Mouse (Mus musculus) kidney, embryonic 16.5 days (tissue): Measurements from ENCODE around the gene Cox8a. TPM values are rescaled to one million over a fixed set of nuclear protein-coding genes. Genes with fewer than 3 reads are reported as not detected.
A peak's percentile ranks its signal among the peaks of the same experiment; 100 is the strongest.

ENCODE experiments used
- ATAC-seq: fragments of 200-750 bp; cut with Nextera tagmentation; 2 replicates; pipeline ENCODE4 v1.8.0; 2017; ENCODE audit warnings: moderate TSS enrichment; ENCODE audit not compliant: low FRiP score, low TSS enrichment
- H3K27ac ChIP-seq: fragments of 300-500 bp; sonication (generic); 2 replicates; pipeline ENCODE4 v1.5.1; 2014; ENCODE audit warnings: low read length
- H3K27me3 ChIP-seq: fragments of 300-500 bp; sonication (generic); 2 replicates; pipeline ENCODE4 v1.6.1; 2014; ENCODE audit warnings: low read length, control low read depth, mixed read lengths; ENCODE audit not compliant: insufficient read depth
- H3K36me3 ChIP-seq: fragments of 300-500 bp; sonication (generic); 2 replicates; pipeline ENCODE4 v1.6.1; 2014; ENCODE audit warnings: low read length, control low read depth, mixed read lengths; ENCODE audit not compliant: insufficient read depth
- H3K4me1 ChIP-seq: fragments of 300-500 bp; sonication (generic); 2 replicates; pipeline ENCODE4 v1.6.1; 2014; ENCODE audit warnings: low read length, control low read depth, mixed read lengths; ENCODE audit not compliant: insufficient read depth
- H3K4me2 ChIP-seq: fragments of 300-500 bp; sonication (generic); replicated peaks from 2 replicates; pipeline ENCODE4 v1.6.1; 2014; ENCODE audit warnings: low read depth, low read length
- H3K4me3 ChIP-seq: fragments of 300-500 bp; sonication (generic); 2 replicates; pipeline ENCODE4 v1.5.1; 2014; ENCODE audit warnings: mild to moderate bottlenecking, low read length
- H3K9ac ChIP-seq: fragments of 300-500 bp; sonication (generic); replicated peaks from 2 replicates; pipeline ENCODE4 v1.6.1; 2014; ENCODE audit warnings: low read length
- H3K9me3 ChIP-seq: fragments of 300-500 bp; sonication (generic); 2 replicates; pipeline ENCODE4 v1.6.1; 2016; ENCODE audit warnings: low read length, control low read depth
- WGBS: fragments of 180-500 bp; shearing (Covaris S2); extraction: QIAGEN DNeasy Blood & Tissue Kit; methylation state at CpG from one replicate; pipeline ENCODE4 v1.1.7; 2014; 5-methylcytosine and 5-hydroxymethylcytosine counted together
- polyA plus RNA-seq: library from polyadenylated mRNA; unstranded; fragments of >200 nt; fragmentation: Nextera tagmentation; extraction: Ambion mirVana; gene quantifications from 2 replicates; pipeline ENCODE4 v1.2.1, GENCODE M21; 2015

The Cox8a gene
- polyA plus RNA-seq, 1 experiment from 2014 or later = 1,116 TPM

DNA sequence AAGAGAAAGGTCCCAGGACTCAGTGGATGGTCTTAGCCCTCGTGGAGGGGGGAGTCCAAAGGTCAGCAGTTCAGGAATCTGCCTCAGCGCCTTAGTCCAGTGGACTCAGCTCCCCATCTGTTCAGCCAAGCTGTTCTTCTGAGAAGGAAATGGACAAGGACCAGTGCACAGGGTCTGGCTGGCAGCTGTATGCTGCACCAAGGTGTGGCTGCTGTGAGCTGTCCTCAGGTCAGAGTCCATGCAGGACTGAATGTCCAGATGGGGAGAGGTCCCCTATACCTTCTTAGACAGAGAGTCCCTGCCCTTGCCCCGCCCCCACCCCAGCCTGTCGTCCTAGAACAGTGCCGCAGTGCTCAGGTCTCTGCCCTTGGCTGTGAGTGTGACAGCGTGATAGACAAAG, 25.8 kb downstream of the Cox8a start:
- ATAC-seq = peak; percentile 86
- H3K36me3 ChIP-seq = no peaks in the 10 kb centered on the region
- no peaks in the 10 kb centered on the region for H3K9me3 ChIP-seq
- WGBS = 38% methylated on average over 6 of the region's 6 CpGs
- peak overlapping the region; percentile 85 for H3K27ac ChIP-seq
- no peaks in the 10 kb centered on the region; the same call in 1 of the 2 replicates for H3K27me3 ChIP-seq
- H3K4me1 ChIP-seq = peaks cover 46% of the 10 kb centered on the region
- H3K9ac ChIP-seq = no peak overlapping the region
- no peak overlapping the region for H3K4me3 ChIP-seq
- no peak overlapping the region for H3K4me2 ChIP-seq

- H3K4me1 ChIP-seq = peaks cover 47% of the 10 kb centered on the region
- no peaks in the 10 kb centered on the region for H3K36me3 ChIP-seq
- WGBS = 47% methylated on average over 5 of the region's 5 CpGs
- H3K4me3 ChIP-seq = no peak overlapping the region
- H3K4me2 ChIP-seq = no peak overlapping the region
- peak overlapping the region; percentile 69 for H3K27ac ChIP-seq
- no peaks in the 10 kb centered on the region; the same call in 1 of the 2 replicates for H3K27me3 ChIP-seq
- H3K9ac ChIP-seq = no peak overlapping the region
- H3K9me3 ChIP-seq = no peaks in the 10 kb centered on the region
- ATAC-seq = no peak
These were observed 26.4 kb downstream of the Cox8a start for GRCm38 (mm10) chr19:7190986-7191385.

DNA sequence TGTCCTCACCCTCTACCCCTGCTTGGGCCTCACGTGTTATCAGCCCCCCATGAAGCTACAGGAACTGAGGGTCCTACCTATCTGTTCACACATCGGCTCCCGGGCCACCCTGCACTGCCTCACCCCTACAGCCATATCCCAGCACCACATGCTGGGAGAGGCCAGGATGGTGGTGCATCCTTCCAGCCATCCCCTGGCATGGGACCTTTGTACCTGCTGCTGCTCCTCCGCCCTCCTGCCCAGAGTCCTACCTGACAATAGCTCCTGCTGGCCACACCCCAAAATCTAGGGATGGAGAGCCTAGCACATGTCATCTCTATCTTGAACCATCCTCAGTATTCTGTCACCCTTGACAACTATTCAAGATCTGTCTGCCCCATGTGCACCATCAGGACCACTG, 28.4 kb downstream of the Cox8a start:
- WGBS = 87% methylated on average over 4 of the region's 4 CpGs
- no peak for ATAC-seq

GRCm38 (mm10) chr19:7187157-7187556, 30.3 kb downstream of the Cox8a start:
- no peak overlapping the region for H3K9ac ChIP-seq
- H3K4me1 ChIP-seq = peaks cover 55% of the 10 kb centered on the region

More for the DNA sequence above, 28.4 kb downstream of the Cox8a start:
- Histone ChIP-seq H3K27me3 (peaks cover 2% of the 10 kb centered on the region; the same call in 1 of the 2 replicates), H3K4me1 (peaks cover 55% of the 10 kb centered on the region), H3K27ac (no peak overlapping the region), H3K9me3 (no peaks in the 10 kb centered on the region), H3K36me3 (no peaks in the 10 kb centered on the region), H3K9ac (no peak overlapping the region), H3K4me3 (no peak overlapping the region), H3K4me2 (no peak overlapping the region)

DNA sequence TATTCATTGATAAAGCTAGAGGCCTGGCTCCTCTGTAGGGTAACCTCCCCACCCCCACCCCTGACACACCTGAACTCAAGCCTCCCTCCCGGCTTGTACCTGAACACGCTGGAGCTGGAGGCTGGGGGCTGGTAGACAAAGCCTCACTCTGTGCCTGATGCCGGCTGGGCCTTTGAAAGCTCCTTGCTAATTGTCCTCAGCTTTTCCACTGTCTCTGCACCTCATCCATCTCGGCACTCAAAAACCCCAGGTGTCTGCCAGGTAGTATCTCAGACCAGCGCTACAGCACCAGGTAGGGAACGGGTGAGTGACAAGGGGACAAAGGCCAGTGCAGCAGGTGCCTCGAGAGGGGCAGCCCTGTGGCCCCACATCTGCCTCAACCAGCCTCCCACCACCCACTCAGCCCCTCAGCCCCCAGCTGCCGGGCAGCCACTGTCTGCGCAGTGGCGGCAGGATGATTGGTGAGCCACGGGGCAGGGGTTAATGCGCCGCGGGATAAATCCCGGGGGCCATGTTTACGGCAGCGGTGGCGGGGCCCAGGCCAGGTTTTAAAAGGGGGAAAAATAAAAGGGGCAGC, 31.6 kb downstream of the Cox8a start:
- H3K9me3 ChIP-seq = no peaks in the 10 kb centered on the region
- peaks cover 15% of the 10 kb centered on the region; the same call in 1 of the 2 replicates for H3K27me3 ChIP-seq
- no peak for ATAC-seq
- H3K4me2 ChIP-seq = 0 out of 2 replicates have a peak overlapping the region, but pooled peaks have one; percentile 8
- H3K27ac ChIP-seq = no peak overlapping the region
- 6% methylated on average over 17 of the region's 18 CpGs for WGBS
- H3K4me1 ChIP-seq = peaks cover 50% of the 10 kb centered on the region
- H3K36me3 ChIP-seq = no peaks in the 10 kb centered on the region
- H3K4me3 ChIP-seq = no peak overlapping the region
- peak overlapping the region; percentile 29; the same call in 1 of the 2 replicates for H3K9ac ChIP-seq

More at GRCm38 (mm10) chr19:7187157-7187556, 30.3 kb downstream of the Cox8a start:
- Histone ChIP-seq H3K4me3 (no peak overlapping the region), H3K9me3 (no peaks in the 10 kb centered on the region), H3K27ac (no peak overlapping the region), H3K4me2 (no peak overlapping the region), H3K36me3 (no peaks in the 10 kb centered on the region), H3K27me3 (peaks cover 13% of the 10 kb centered on the region; the same call in 1 of the 2 replicates)
- no peak for ATAC-seq
- WGBS = 75% methylated on average over 5 of the region's 5 CpGs

DNA sequence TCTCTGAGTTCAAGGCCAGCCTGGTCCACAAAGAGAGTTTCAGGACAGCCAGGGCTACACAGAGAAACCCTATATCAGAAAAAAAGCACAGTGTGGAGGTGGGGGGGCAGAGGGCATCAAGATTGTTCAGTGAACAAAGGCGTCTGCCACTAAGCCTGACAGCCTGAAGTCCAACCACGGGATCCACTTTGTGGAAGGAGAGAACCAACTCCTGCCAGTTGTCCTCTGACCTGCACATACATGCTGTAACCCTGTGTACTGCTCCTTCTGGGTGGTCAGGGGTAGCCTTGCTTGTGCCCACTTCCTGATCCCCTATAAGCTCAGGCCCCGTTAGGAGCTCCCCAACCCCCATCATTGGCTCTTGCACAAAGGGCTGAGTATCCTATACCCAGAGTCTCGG, 32.4 kb downstream of the Cox8a start:
- 57% methylated on average over 4 of the region's 4 CpGs for WGBS
- Histone ChIP-seq H3K4me3 (no peak overlapping the region), H3K27ac (no peak overlapping the region), H3K9me3 (no peaks in the 10 kb centered on the region), H3K9ac (no peak overlapping the region), H3K27me3 (peaks cover 22% of the 10 kb centered on the region; the same call in 1 of the 2 replicates), H3K4me2 (no peak overlapping the region), H3K36me3 (no peaks in the 10 kb centered on the region), H3K4me1 (peaks cover 54% of the 10 kb centered on the region)
- ATAC-seq = no peak

GRCm38 (mm10) chr19:7183419-7183818, 34.0 kb downstream of the Cox8a start:
- Histone ChIP-seq H3K27ac (no peak overlapping the region), H3K4me2 (no peak overlapping the region), H3K4me3 (no peak overlapping the region), H3K9me3 (no peaks in the 10 kb centered on the region), H3K27me3 (peaks cover 22% of the 10 kb centered on the region; the same call in 1 of the 2 replicates), H3K4me1 (peaks cover 65% of the 10 kb centered on the region), H3K9ac (0 out of 2 replicates have a peak overlapping the region, but pooled peaks have one; percentile 13), H3K36me3 (no peaks in the 10 kb centered on the region)
- ATAC-seq = no peak
- 64% methylated on average over 11 of the region's 11 CpGs for WGBS

- Histone ChIP-seq H3K4me2 (peak overlapping the region; percentile 36), H3K9ac (peak overlapping the region; percentile 48), H3K4me1 (peaks cover 67% of the 10 kb centered on the region), H3K4me3 (peak overlapping the region; percentile 18; the same call in 1 of the 2 replicates), H3K9me3 (no peaks in the 10 kb centered on the region), H3K27me3 (peaks cover 22% of the 10 kb centered on the region; the same call in 1 of the 2 replicates), H3K27ac (peak overlapping the region; percentile 57), H3K36me3 (no peaks in the 10 kb centered on the region)
- 8% methylated on average over 23 of the region's 23 CpGs for WGBS
- ATAC-seq = peak; percentile 58
These were observed 35.0 kb downstream of the Cox8a start for GRCm38 (mm10) chr19:7182273-7182949.

GRCm38 (mm10) chr19:7181496-7181895, 35.9 kb downstream of the Cox8a start:
- 72% methylated on average over 7 of the region's 7 CpGs for WGBS
- no peak for ATAC-seq
- Histone ChIP-seq H3K36me3 (no peaks in the 10 kb centered on the region), H3K9ac (no peak overlapping the region), H3K27ac (peak overlapping the region; percentile 57; the same call in 1 of the 2 replicates), H3K9me3 (no peaks in the 10 kb centered on the region), H3K4me1 (peaks cover 60% of the 10 kb centered on the region), H3K4me3 (no peak overlapping the region), H3K27me3 (peaks cover 26% of the 10 kb centered on the region; the same call in 1 of the 2 replicates), H3K4me2 (no peak overlapping the region)
